Mouse (Mus musculus) embryo, embryonic 10.5 days (tissue): ENCODE measurements around the gene Flcn.
A peak's percentile ranks its signal among the peaks of the same experiment; 100 is the strongest.

ENCODE experiments used
- DNase-seq: peaks from one replicate; pipeline ENCODE4 v3.0.0-alpha.2; 2015; ENCODE audit warnings: low spot score

Gene Flcn

GRCm38 (mm10) chr11:59769307-59769706 is 40.5 kb downstream of the Flcn start:
- no peak for DNase-seq

- no peak for DNase-seq
Measured at GRCm38 (mm10) chr11:59760796-59761195, 49.0 kb downstream of the Flcn start.

- no peak for DNase-seq
Measured at GRCm38 (mm10) chr11:59759626-59760025, 50.2 kb downstream of the Flcn start.

- no peak for DNase-seq
Measured at GRCm38 (mm10) chr11:59759178-59759577, 50.6 kb downstream of the Flcn start.

- DNase-seq: no peak
Measured at GRCm38 (mm10) chr11:59758191-59758985, 51.4 kb downstream of the Flcn start.

GRCm38 (mm10) chr11:59756351-59756750 is 53.5 kb downstream of the Flcn start:
- no peak for DNase-seq

- DNase-seq: no peak
Measured at GRCm38 (mm10) chr11:59754504-59754903, 55.3 kb downstream of the Flcn start.

GRCm38 (mm10) chr11:59749050-59749449 is 60.8 kb downstream of the Flcn start:
- no peak for DNase-seq

GRCm38 (mm10) chr11:59746614-59747013 is 63.2 kb downstream of the Flcn start:
- DNase-seq: peak; percentile 39

GRCm38 (mm10) chr11:59745851-59746250 is 64.0 kb downstream of the Flcn start:
- no peak for DNase-seq

GRCm38 (mm10) chr11:59744374-59744773 is 65.4 kb downstream of the Flcn start:
- no peak for DNase-seq

GRCm38 (mm10) chr11:59743712-59744111 is 66.1 kb downstream of the Flcn start:
- DNase-seq: no peak

- no peak for DNase-seq
Measured at GRCm38 (mm10) chr11:59743307-59743706, 66.5 kb downstream of the Flcn start.

GRCm38 (mm10) chr11:59741915-59742314 is 67.9 kb downstream of the Flcn start:
- no peak for DNase-seq
